Mouse (Mus musculus): ENCODE measurements around the gene Olfr765. TPM values are rescaled to one million over a fixed set of nuclear protein-coding genes. Genes with fewer than 3 reads are reported as not detected.

Olfr765 gene
- total RNA-seq, 1 experiment = not detected

DNA sequence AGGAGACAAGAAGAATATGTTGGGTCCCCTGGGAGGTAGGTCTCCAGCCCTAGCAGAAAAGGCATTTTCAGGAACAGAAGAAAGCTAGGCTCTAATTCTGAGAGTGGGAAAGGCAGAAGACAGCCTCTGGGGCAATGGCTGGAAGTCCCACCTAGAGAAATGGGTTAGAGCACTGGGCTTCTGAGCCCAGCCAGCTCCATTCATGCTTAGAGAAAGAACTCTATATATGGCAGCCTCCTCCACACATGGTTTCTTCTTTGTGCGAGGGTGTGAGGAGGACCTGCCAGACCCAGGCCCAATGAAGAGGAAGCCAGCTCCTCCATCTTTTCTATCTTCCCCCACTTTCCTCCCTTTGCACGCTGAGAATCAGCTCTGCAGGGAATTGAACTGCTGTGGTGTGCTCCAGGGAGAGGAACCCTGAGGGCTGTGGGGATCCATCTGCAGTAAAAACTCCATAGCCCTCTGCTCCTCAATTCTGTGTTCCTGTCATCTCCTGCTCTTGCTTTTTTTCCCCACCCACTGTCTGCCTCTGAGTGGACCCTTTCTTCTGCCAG is 39.4 kb downstream of the Olfr765 start, which contains the start of gene Olfr763:
Olfr763 (plus strand) TSS at position 504 of the 554 bp plus-strand sequence.
- TF ChIP-seq HCFC1 (IDR thresholded peaks at IDR 0.05; ENCODE audit: borderline replicate concordance, insufficient read depth, low read length) (no peak), ZC3H11A (IDR thresholded peaks at IDR 0.05; ENCODE audit: borderline replicate concordance, low read depth, low read length) (no peak), MAFK (IDR thresholded peaks at IDR 0.05; ENCODE audit: insufficient read depth, low read depth, low read length) (no peak), CHD2 (IDR thresholded peaks at IDR 0.05; ENCODE audit: low read depth, low read length) (no peak), ZNF384 (IDR thresholded peaks at IDR 0.05; ENCODE audit: low read depth, low read length) (no peak)
- Histone ChIP-seq H3K4me3 (ENCODE audit: insufficient read depth in 1 of 2, low read depth in 1 of 2, low read length in 2 of 2, poor library complexity in 1 of 2, severe bottlenecking in 1 of 2) (no peak within 1 kb of the TSS), H3K9me3 (ENCODE audit: control insufficient read depth, insufficient read depth, low read depth, low read length) (no peaks in the 10 kb centered on the region), H3K9ac (ENCODE audit: insufficient read depth, low read depth, low read length, poor library complexity, severe bottlenecking) (no peak within 1 kb of the TSS), H3K4me1 (ENCODE audit: control insufficient read depth in 2 of 2, insufficient read depth in 2 of 2, low read length in 2 of 2, poor library complexity in 1 of 2) (no peaks in the 10 kb centered on the region), H3K36me3 (ENCODE audit: control insufficient read depth, insufficient read depth, low read length, poor library complexity, severe bottlenecking) (no peaks in the 10 kb centered on the region), H3K27ac (ENCODE audit: insufficient read depth, low read depth, low read length, poor library complexity, severe bottlenecking) (no peak within 1 kb of the TSS)
- in situ Hi-C loops (cut with MboI; ENCODE audit: low sequenced_read_pairs in 2 of 2, unreplicated experiment in 2 of 2) = no loop called here
- no peak for DNase-seq (ENCODE audit: low read depth, low spot score)

DNA sequence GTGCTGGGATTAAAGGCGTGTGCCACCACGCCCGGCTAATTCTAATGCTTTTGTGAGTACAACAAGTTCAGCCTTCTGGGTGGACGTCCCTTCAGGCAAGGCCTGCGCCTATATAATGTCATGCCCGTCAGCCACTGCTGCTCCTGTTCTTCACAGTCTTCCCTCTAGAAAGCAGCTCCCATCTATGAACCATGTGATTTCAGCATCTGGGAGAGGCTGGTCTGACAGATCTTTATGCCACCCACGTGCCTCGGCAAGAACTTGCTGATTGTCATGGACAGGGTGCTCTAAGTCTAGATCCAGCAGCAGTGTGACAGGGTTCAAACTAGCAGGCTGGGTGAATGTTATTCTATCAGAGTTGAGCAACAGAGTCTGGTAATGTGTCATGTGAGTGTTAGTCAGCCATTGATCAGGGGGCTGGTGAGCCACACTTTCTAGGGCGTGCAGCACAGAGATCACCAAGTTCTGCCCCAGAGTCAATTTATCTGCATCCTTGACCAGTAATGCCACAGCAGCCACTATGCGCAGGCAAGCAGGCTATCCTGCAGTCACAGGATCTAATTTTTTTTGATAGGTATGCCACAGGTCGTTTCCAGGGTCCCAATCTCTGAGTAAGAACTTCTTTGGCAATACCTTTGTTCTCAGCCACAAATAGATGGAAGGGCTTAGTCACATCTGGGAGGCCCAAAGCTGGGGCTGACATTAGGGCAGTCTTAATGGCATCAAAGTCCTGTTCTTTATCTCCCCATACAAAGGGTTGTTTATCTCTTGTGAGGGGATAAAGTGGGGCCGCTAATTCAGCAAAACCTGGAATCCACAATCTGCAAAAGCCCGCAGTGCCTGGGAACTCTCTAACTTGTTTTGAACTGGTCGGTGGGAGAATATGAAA is 45.5 kb downstream of the Olfr765 start:
- Histone ChIP-seq H3K4me3 (ENCODE audit: insufficient read depth in 1 of 2, low read depth in 1 of 2, low read length in 2 of 2, poor library complexity in 1 of 2, severe bottlenecking in 1 of 2) (no peak overlapping the region), H3K9ac (ENCODE audit: insufficient read depth, low read depth, low read length, poor library complexity, severe bottlenecking) (no peak overlapping the region), H3K4me1 (ENCODE audit: control insufficient read depth in 2 of 2, insufficient read depth in 2 of 2, low read length in 2 of 2, poor library complexity in 1 of 2) (no peaks in the 10 kb centered on the region), H3K27ac (ENCODE audit: insufficient read depth, low read depth, low read length, poor library complexity, severe bottlenecking) (no peak overlapping the region), H3K9me3 (ENCODE audit: control insufficient read depth, insufficient read depth, low read depth, low read length) (no peaks in the 10 kb centered on the region), H3K36me3 (ENCODE audit: control insufficient read depth, insufficient read depth, low read length, poor library complexity, severe bottlenecking) (no peaks in the 10 kb centered on the region)
- TF ChIP-seq ZC3H11A (IDR thresholded peaks at IDR 0.05; ENCODE audit: borderline replicate concordance, low read depth, low read length) (no peak), MAFK (IDR thresholded peaks at IDR 0.05; ENCODE audit: insufficient read depth, low read depth, low read length) (no peak), ZNF384 (IDR thresholded peaks at IDR 0.05; ENCODE audit: low read depth, low read length) (no peak), CHD2 (IDR thresholded peaks at IDR 0.05; ENCODE audit: low read depth, low read length) (no peak), HCFC1 (IDR thresholded peaks at IDR 0.05; ENCODE audit: borderline replicate concordance, insufficient read depth, low read length) (no peak)
- DNase-seq (ENCODE audit: low read depth, low spot score) = no peak
- in situ Hi-C loops (cut with MboI; ENCODE audit: low sequenced_read_pairs in 2 of 2, unreplicated experiment in 2 of 2) = no loop called here

DNA sequence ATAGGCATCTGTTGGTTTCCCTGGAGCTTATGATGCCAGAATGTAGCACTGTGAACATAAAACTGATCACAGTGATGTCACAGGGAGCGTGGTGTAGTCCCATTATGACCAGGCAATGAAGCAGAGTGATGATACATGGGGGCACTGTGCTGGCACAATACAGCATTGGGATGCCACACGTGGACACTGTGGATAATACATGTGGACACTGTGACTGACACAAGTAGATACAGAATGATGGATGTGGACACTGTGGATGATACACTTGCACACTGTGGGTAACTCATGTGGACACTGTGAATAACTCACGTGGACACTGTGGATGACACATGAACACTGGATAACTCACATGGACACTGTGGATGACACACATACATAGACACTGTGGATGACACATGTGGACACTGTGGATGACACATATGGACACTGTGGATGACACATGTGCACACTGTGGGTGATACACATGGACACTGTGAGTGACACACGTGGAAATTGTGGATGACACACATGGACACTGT is 53.2 kb downstream of the Olfr765 start:
- H3K9me3 ChIP-seq (ENCODE audit: control insufficient read depth, insufficient read depth, low read depth, low read length) = no peaks in the 10 kb centered on the region
- H3K36me3 ChIP-seq (ENCODE audit: control insufficient read depth, insufficient read depth, low read length, poor library complexity, severe bottlenecking) = no peaks in the 10 kb centered on the region
- no peak overlapping the region for H3K9ac ChIP-seq (ENCODE audit: insufficient read depth, low read depth, low read length, poor library complexity, severe bottlenecking)
- no peaks in the 10 kb centered on the region for H3K4me1 ChIP-seq (ENCODE audit: control insufficient read depth in 2 of 2, insufficient read depth in 2 of 2, low read length in 2 of 2, poor library complexity in 1 of 2)
- H3K27ac ChIP-seq (ENCODE audit: insufficient read depth, low read depth, low read length, poor library complexity, severe bottlenecking) = no peak overlapping the region
- no peak for TF ChIP-seq HCFC1 (IDR thresholded peaks at IDR 0.05; ENCODE audit: borderline replicate concordance, insufficient read depth, low read length)
- TF ChIP-seq ZNF384 (IDR thresholded peaks at IDR 0.05; ENCODE audit: low read depth, low read length) = no peak
- no peak for TF ChIP-seq MAFK (IDR thresholded peaks at IDR 0.05; ENCODE audit: insufficient read depth, low read depth, low read length)
- no peak for TF ChIP-seq ZC3H11A (IDR thresholded peaks at IDR 0.05; ENCODE audit: borderline replicate concordance, low read depth, low read length)
- TF ChIP-seq CHD2 (IDR thresholded peaks at IDR 0.05; ENCODE audit: low read depth, low read length) = no peak
- H3K4me3 ChIP-seq (ENCODE audit: insufficient read depth in 1 of 2, low read depth in 1 of 2, low read length in 2 of 2, poor library complexity in 1 of 2, severe bottlenecking in 1 of 2) = no peak overlapping the region
- in situ Hi-C loops (cut with MboI; ENCODE audit: low sequenced_read_pairs in 2 of 2, unreplicated experiment in 2 of 2) = no loop called here
- no peak for DNase-seq (ENCODE audit: low read depth, low spot score)

DNA sequence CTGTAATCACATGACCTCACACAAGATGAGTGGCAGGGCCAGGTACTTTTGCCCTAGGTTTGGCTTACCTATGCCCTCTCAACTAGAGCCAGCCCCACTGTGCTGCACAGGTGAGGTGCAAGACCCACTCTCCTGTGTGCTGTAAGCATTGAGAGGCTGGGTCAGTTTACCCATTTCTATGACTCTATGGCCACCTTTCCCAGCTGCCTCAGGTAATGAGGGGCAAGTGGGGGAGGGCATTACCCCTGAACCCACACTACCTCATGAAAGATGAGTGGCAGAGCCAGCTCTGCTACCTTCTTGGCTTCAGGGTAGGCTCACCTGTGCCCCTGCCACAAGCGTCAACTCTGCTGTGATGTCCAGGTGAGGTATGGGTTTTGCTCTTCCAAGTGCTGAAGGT is 54.0 kb downstream of the Olfr765 start:
- no peak overlapping the region for H3K4me3 ChIP-seq (ENCODE audit: insufficient read depth in 1 of 2, low read depth in 1 of 2, low read length in 2 of 2, poor library complexity in 1 of 2, severe bottlenecking in 1 of 2)
- H3K4me1 ChIP-seq (ENCODE audit: control insufficient read depth in 2 of 2, insufficient read depth in 2 of 2, low read length in 2 of 2, poor library complexity in 1 of 2) = no peaks in the 10 kb centered on the region
- no peak for DNase-seq (ENCODE audit: low read depth, low spot score)
- TF ChIP-seq MAFK (IDR thresholded peaks at IDR 0.05; ENCODE audit: insufficient read depth, low read depth, low read length) = no peak
- TF ChIP-seq ZC3H11A (IDR thresholded peaks at IDR 0.05; ENCODE audit: borderline replicate concordance, low read depth, low read length) = no peak
- TF ChIP-seq ZNF384 (IDR thresholded peaks at IDR 0.05; ENCODE audit: low read depth, low read length) = no peak
- no peak for TF ChIP-seq CHD2 (IDR thresholded peaks at IDR 0.05; ENCODE audit: low read depth, low read length)
- no peak for TF ChIP-seq HCFC1 (IDR thresholded peaks at IDR 0.05; ENCODE audit: borderline replicate concordance, insufficient read depth, low read length)
- no peaks in the 10 kb centered on the region for H3K36me3 ChIP-seq (ENCODE audit: control insufficient read depth, insufficient read depth, low read length, poor library complexity, severe bottlenecking)
- no peak overlapping the region for H3K27ac ChIP-seq (ENCODE audit: insufficient read depth, low read depth, low read length, poor library complexity, severe bottlenecking)
- H3K9me3 ChIP-seq (ENCODE audit: control insufficient read depth, insufficient read depth, low read depth, low read length) = no peaks in the 10 kb centered on the region
- in situ Hi-C loops (cut with MboI; ENCODE audit: low sequenced_read_pairs in 2 of 2, unreplicated experiment in 2 of 2) = no loop called here
- no peak overlapping the region for H3K9ac ChIP-seq (ENCODE audit: insufficient read depth, low read depth, low read length, poor library complexity, severe bottlenecking)

Other genes with a start within 250 kb of the Olfr765 start
- gene Dnajc14, start 245.9 kb downstream of the Olfr765 start, total RNA-seq (2012; rRNA removed) = 51.9 and 53.0 TPM in 2 replicates
- 7.7 and 11.0 TPM in 2 replicates for gene Tmem198b, start 245.6 kb downstream of the Olfr765 start, total RNA-seq (2012; rRNA removed)
- 70.1 and 101 TPM in 2 replicates for gene Sarnp, start 232.7 kb downstream of the Olfr765 start, total RNA-seq (2012; rRNA removed)
- gene Ormdl2, start 228.4 kb downstream of the Olfr765 start, total RNA-seq (2012; rRNA removed) = 145 and 155 TPM in 2 replicates
- gene Gdf11, start 158.3 kb downstream of the Olfr765 start, total RNA-seq (2012; rRNA removed) = 3.1 and 4.6 TPM in 2 replicates
- gene Cd63, start 149.0 kb downstream of the Olfr765 start, total RNA-seq (2012; rRNA removed) = 158 and 226 TPM in 2 replicates
- gene Rdh5, start 127.1 kb downstream of the Olfr765 start, total RNA-seq (2012; rRNA removed) = 3.9 and 6.8 TPM in 2 replicates
- 71.2 and 90.0 TPM in 2 replicates for gene Bloc1s1, start 126.0 kb downstream of the Olfr765 start, total RNA-seq (2012; rRNA removed)
- 10.1 and 17.6 TPM in 2 replicates for gene Itga7, start 116.2 kb downstream of the Olfr765 start, total RNA-seq (2012; rRNA removed)
- 0.26 and 0.58 TPM in 2 replicates for gene Mettl7b, start 89.0 kb downstream of the Olfr765 start, total RNA-seq (2012; rRNA removed)
- not detected in 2 replicates for gene Olfr9, start 60.6 kb downstream of the Olfr765 start, total RNA-seq (2012; rRNA removed)
- not detected in 2 replicates for gene Olfr763, start 39.2 kb downstream of the Olfr765 start, total RNA-seq (2012; rRNA removed)
- not detected in 2 replicates for gene Olfr764-ps1, start 10.1 kb downstream of the Olfr765 start, total RNA-seq (2012; rRNA removed)
- not detected in 2 replicates for gene Olfr766-ps1, start 19.0 kb upstream of the Olfr765 start, total RNA-seq (2012; rRNA removed)
- not detected in 2 replicates for gene Olfr767, start 32.9 kb upstream of the Olfr765 start, total RNA-seq (2012; rRNA removed)
- gene Olfr768, start 49.4 kb upstream of the Olfr765 start, total RNA-seq (2012; rRNA removed) = not detected in 2 replicates
- gene Olfr769, start 67.9 kb upstream of the Olfr765 start, total RNA-seq (2012; rRNA removed) = not detected in 2 replicates
- gene Olfr770, start 89.0 kb upstream of the Olfr765 start, total RNA-seq (2012; rRNA removed) = not detected in 2 replicates
- gene Olfr771, start 114.8 kb upstream of the Olfr765 start, total RNA-seq (2012; rRNA removed) = not detected in 2 replicates
- 0.21 TPM in 1 of 2 replicates, not detected in the other for gene Olfr772, start 127.9 kb upstream of the Olfr765 start, total RNA-seq (2012; rRNA removed)
- not detected in 2 replicates for gene Olfr773, start 137.4 kb upstream of the Olfr765 start, total RNA-seq (2012; rRNA removed)
- gene Olfr774, start 186.2 kb upstream of the Olfr765 start, total RNA-seq (2012; rRNA removed) = not detected in 2 replicates
- not detected in 2 replicates for gene Olfr775, start 198.4 kb upstream of the Olfr765 start, total RNA-seq (2012; rRNA removed)
- not detected in 2 replicates for gene Olfr776, start 209.1 kb upstream of the Olfr765 start, total RNA-seq (2012; rRNA removed)
- not detected in 2 replicates for gene Olfr777, start 221.5 kb upstream of the Olfr765 start, total RNA-seq (2012; rRNA removed)

All from ES-E14 (cell line).